ENCODE assay signal across 16 mouse cellular contexts in genomic region chr19:24699910-24700309, GRCm38 (mm10). TPM values are rescaled to one million over a fixed set of nuclear protein-coding genes. Genes with fewer than 3 reads are reported as not detected.
A peak's percentile ranks its signal among the peaks of the same experiment; 100 is the strongest.
DNase-seq lines count a peak whose midpoint lies in the region; ATAC-seq and TF ChIP-seq lines count a peak whose summit lies in the region.
"Had no signal": no experiment of that assay in that cellular context is flagged by ENCODE, and none has a peak within 500 bp of the region (broad histone marks: within the 10 kb centered on the region; RNA-seq: fewer than 3 reads in every experiment).

No protein-coding gene starts in this region.

- H3K9me3 ChIP-seq in heart, embryonic 10.5 days: no peaks in the 10 kb centered on the region
- H3K9me3 ChIP-seq in lung, embryonic 14.5 days (ENCODE audit: low read depth, low read length): no peaks in the 10 kb centered on the region
- H3K9me3 ChIP-seq: limb, embryonic 10.5 days had no signal

- no peak overlapping the region for H3K4me3 ChIP-seq in heart, adult 2 months
- H3K4me3 ChIP-seq in heart, embryonic 10.5 days: no peak overlapping the region
- no peak overlapping the region for H3K4me3 ChIP-seq in lung, embryonic 14.5 days (ENCODE audit: low read depth, low read length)
- no peak overlapping the region for H3K4me3 ChIP-seq in lung, adult 2 months (replicated peaks; ENCODE audit: extremely low read depth, low read depth, low read length)
- no peak overlapping the region for H3K4me3 ChIP-seq in small intestine, adult 2 months (ENCODE audit: low read depth, low read length)
- H3K4me3 ChIP-seq: erythroblast, embryonic 14.5 days; limb, embryonic 10.5 days had no signal

- H3K4me1 ChIP-seq in heart, adult 2 months (ENCODE audit: control insufficient read depth, insufficient read depth, low read length): peaks cover 7% of the 10 kb centered on the region
- peaks cover 18% of the 10 kb centered on the region for H3K4me1 ChIP-seq in heart, embryonic 10.5 days
- peaks cover 8% of the 10 kb centered on the region for H3K4me1 ChIP-seq in lung, embryonic 14.5 days (ENCODE audit: insufficient read depth)
- H3K4me1 ChIP-seq in lung, adult 2 months (ENCODE audit: control insufficient read depth, insufficient read depth, low read length): peaks cover 9% of the 10 kb centered on the region
- no peaks in the 10 kb centered on the region; the same call in 1 of the 2 replicates for H3K4me1 ChIP-seq in small intestine, adult 2 months (ENCODE audit: control insufficient read depth, insufficient read depth, insufficient read length, low read length)

- no peaks in the 10 kb centered on the region for H3K79me2 ChIP-seq in heart, adult 2 months (replicated peaks; ENCODE audit: control insufficient read depth, insufficient read depth, low read length)

- H3K36me3 ChIP-seq in heart, adult 2 months (ENCODE audit: control insufficient read depth, insufficient read depth, low read length): no peaks in the 10 kb centered on the region
- no peaks in the 10 kb centered on the region for H3K36me3 ChIP-seq in heart, embryonic 10.5 days
- no peaks in the 10 kb centered on the region for H3K36me3 ChIP-seq in lung, embryonic 14.5 days (ENCODE audit: insufficient read depth)
- no peaks in the 10 kb centered on the region for H3K36me3 ChIP-seq in small intestine, adult 2 months (ENCODE audit: control insufficient read depth, insufficient read depth, low read length)
- H3K36me3 ChIP-seq: limb, embryonic 10.5 days had no signal

- ATAC-seq in lung, embryonic 14.5 days (ENCODE audit: insufficient read depth): no peak
- ATAC-seq: inflammation-experienced regulatory T-cells, adult 6 months had no signal

- intact Hi-C loops in heart, adult 2 months (cut with DNase I): no loop called here

- no peak overlapping the region for H3K4me2 ChIP-seq in lung, embryonic 14.5 days

- no peak for TF ChIP-seq POLR2A in heart, adult 2 months (IDR thresholded peaks at IDR 0.05; ENCODE audit: insufficient read depth, low read depth, low read length)
- TF ChIP-seq POLR2A in lung, adult 2 months (IDR thresholded peaks at IDR 0.05; ENCODE audit: borderline replicate concordance, extremely low read depth, low read depth, low read length): no peak
- no peak for TF ChIP-seq POLR2A in small intestine, adult 2 months (IDR thresholded peaks at IDR 0.05; ENCODE audit: low read depth, low read length)

- no peak overlapping the region for H3K27ac ChIP-seq in heart, adult 2 months
- H3K27ac ChIP-seq in heart, embryonic 10.5 days: no peak overlapping the region
- H3K27ac ChIP-seq in lung, embryonic 14.5 days (ENCODE audit: low read depth): no peak overlapping the region
- no peak overlapping the region for H3K27ac ChIP-seq in small intestine, adult 2 months (ENCODE audit: insufficient read depth, low read depth, low read length)
- H3K27ac ChIP-seq: limb, embryonic 10.5 days had no signal

- H3K27me3 ChIP-seq in heart, adult 2 months (ENCODE audit: control insufficient read depth, insufficient read depth, low read length): no peaks in the 10 kb centered on the region
- H3K27me3 ChIP-seq in heart, embryonic 10.5 days (ENCODE audit: insufficient read depth, poor library complexity, severe bottlenecking): no peaks in the 10 kb centered on the region
- no peaks in the 10 kb centered on the region for H3K27me3 ChIP-seq in lung, embryonic 14.5 days (ENCODE audit: insufficient read depth, low read length)
- no peaks in the 10 kb centered on the region for H3K27me3 ChIP-seq in small intestine, adult 2 months (ENCODE audit: control insufficient read depth, insufficient read depth, low read length)

- H3K9ac ChIP-seq in heart, adult 2 months (ENCODE audit: low read depth, low read length): no peak overlapping the region
- no peak overlapping the region for H3K9ac ChIP-seq in lung, embryonic 14.5 days

- DNase-seq in heart, adult 2 months: no peak
- DNase-seq in heart, embryonic 10.5 days (ENCODE audit: low spot score): no peak
- peak; percentile 58 for DNase-seq in lung, embryonic 14.5 days
- no peak for DNase-seq in lung, adult 2 months
- peak; percentile 26 for DNase-seq in ZHBTc4 (ENCODE audit: low read depth, low spot score)
- no peak for DNase-seq in adrenal gland, postnatal 10 days
- DNase-seq: cerebellum, adult 18-20 months; heart, postnatal 10 days; layer of hippocampus, adult 9-11 months; right cerebral cortex, postnatal 25 days had no signal

- no peak for TF ChIP-seq EP300 in heart, adult 2 months (IDR thresholded peaks at IDR 0.05; ENCODE audit: insufficient read depth, low read depth, low read length)

- TF ChIP-seq CTCF in heart, adult 2 months (IDR thresholded peaks at IDR 0.05): peak; percentile 63
- peak; percentile 50; the same call in 1 of the 2 replicates for TF ChIP-seq CTCF in lung, embryonic 14.5 days (IDR thresholded peaks at IDR 0.05; ENCODE audit: low read depth)
- no peak for TF ChIP-seq CTCF in lung, adult 2 months (IDR thresholded peaks at IDR 0.05; ENCODE audit: insufficient read depth, low read length)
- TF ChIP-seq CTCF in small intestine, adult 2 months (IDR thresholded peaks at IDR 0.05; ENCODE audit: extremely low read depth, insufficient read length, insufficient replicate concordance, low read depth, low read length): peak; percentile 17; the same call in 1 of the 2 replicates

RNA-seq across cellular contexts. Expression of gene Tmem252, which starts 26.1 kb away (rescaled TPM):
- under 1 TPM; 0.08 to 0.11 TPM for total RNA-seq in heart, adult 2 months (2021)
- 0.10 and 0.15 TPM in 2 replicates for polyA plus RNA-seq in heart, adult 2 months (2012; rRNA removed)
- 2.7 and 3.1 TPM in 2 replicates for polyA plus RNA-seq in heart, embryonic 10.5 days (2016; fragmentation: Nextera tagmentation; extraction: Ambion mirVana)
- polyA plus RNA-seq in lung, embryonic 14.5 days (2014; fragmentation: Nextera tagmentation; extraction: Ambion mirVana): 3.0 and 3.5 TPM in 2 replicates
- 1.0 and 2.0 TPM in 2 replicates for polyA plus RNA-seq in lung, adult 2 months (2012; rRNA removed)
- 3.1 and 4.8 TPM in 2 replicates for polyA plus RNA-seq in small intestine, adult 2 months (2012; rRNA removed)
- under 1 TPM; 0.24 to 0.51 TPM for total RNA-seq in adrenal gland, postnatal 10 days (2021)
- total RNA-seq: megakaryocyte progenitor cell, adult 5-6 weeks; neutrophil, adult 5-6 weeks had no signal
- polyA plus RNA-seq: erythroblast, embryonic 14.5 days; inflammation-experienced regulatory T-cells, adult 6 months had no signal

Comparison
In these comparisons a context has a peak if more than half of its experiments do, and no peak if none do; other contexts are left out.
1. DNase-seq: peak in lung, embryonic 14.5 days (single experiment) and ZHBTc4 (single experiment); none in heart, adult 2 months (0 of 2), heart, embryonic 10.5 days (single experiment), lung, adult 2 months (single experiment) and adrenal gland, postnatal 10 days (single experiment).